8 mouse cellular contexts compared by ENCODE assay signal in genomic region chr7:19361720-19362119, GRCm38 (mm10). TPM values are rescaled to one million over a fixed set of nuclear protein-coding genes. Genes with fewer than 3 reads are reported as not detected.
DNase-seq lines count a peak whose midpoint lies in the region; ATAC-seq lines count a peak whose summit lies in the region.

No protein-coding gene starts in this region.

- ATAC-seq in inflammation-experienced regulatory T-cells, adult 6 months = peak; percentile 29

- H3K9me3 ChIP-seq in limb, embryonic 10.5 days (replicated peaks) = no peaks in the 10 kb centered on the region
- H3K9me3 ChIP-seq in midbrain, embryonic 10.5 days (replicated peaks) = no peaks in the 10 kb centered on the region

- peak; percentile 79 for DNase-seq in layer of hippocampus, adult 11-12 months (ENCODE audit: low spot score)
- DNase-seq in layer of hippocampus, adult 9-10 months (ENCODE audit: low spot score) = no peak
- peak; percentile 59 to 80 for DNase-seq in cerebellum, postnatal 25 days
- DNase-seq in gastrocnemius, postnatal 25 days = peak; percentile 63
- DNase-seq in limb, embryonic 10.5 days (ENCODE audit: low spot score) = peak; percentile 81
- DNase-seq in midbrain, embryonic 10.5 days (ENCODE audit: low spot score) = peak; percentile 74
- peak; percentile 68 to 84 for DNase-seq in spleen, postnatal 14 days (ENCODE audit: low spot score in 2 of 2)

- WGBS in limb, embryonic 10.5 days = 13% methylated on average over 16 of the region's 16 CpGs
- 15% methylated on average over 16 of the region's 16 CpGs for WGBS in midbrain, embryonic 10.5 days

- peaks cover 26% of the 10 kb centered on the region for H3K27me3 ChIP-seq in limb, embryonic 10.5 days (ENCODE audit: low read depth, poor library complexity, severe bottlenecking)
- peaks cover 21% of the 10 kb centered on the region; the same call in 1 of the 2 replicates for H3K27me3 ChIP-seq in midbrain, embryonic 10.5 days (ENCODE audit: low read depth, poor library complexity, severe bottlenecking)

- H3K27ac ChIP-seq in limb, embryonic 10.5 days = no peak overlapping the region
- peak overlapping the region; percentile 77; the same call in 1 of the 2 replicates for H3K27ac ChIP-seq in midbrain, embryonic 10.5 days (replicated peaks)

- peaks cover 16% of the 10 kb centered on the region for H3K36me3 ChIP-seq in limb, embryonic 10.5 days
- peaks cover 14% of the 10 kb centered on the region for H3K36me3 ChIP-seq in midbrain, embryonic 10.5 days

- H3K4me1 ChIP-seq in limb, embryonic 10.5 days = peaks cover 37% of the 10 kb centered on the region
- peaks cover 62% of the 10 kb centered on the region for H3K4me1 ChIP-seq in midbrain, embryonic 10.5 days

- H3K4me3 ChIP-seq in limb, embryonic 10.5 days = peak overlapping the region; percentile 87
- peak overlapping the region; percentile 87 for H3K4me3 ChIP-seq in midbrain, embryonic 10.5 days

RNA-seq across cellular contexts. Expression of gene Ppp1r13l, which starts 2.2 kb away (rescaled TPM):
- 1 to 10 TPM; 2.6 TPM for total RNA-seq in gastrocnemius, postnatal 25 days (2021)
- not detected for polyA plus RNA-seq in inflammation-experienced regulatory T-cells, adult 6 months (2017; shearing (Covaris generic))
- polyA plus RNA-seq in limb, embryonic 10.5 days (2016; fragmentation: Nextera tagmentation; extraction: Ambion mirVana) = 6.5 and 7.0 TPM in 2 replicates
- polyA plus RNA-seq in midbrain, embryonic 10.5 days (2016; fragmentation: Nextera tagmentation; extraction: Ambion mirVana) = 4.9 and 6.0 TPM in 2 replicates

RNA-seq across cellular contexts. Expression of gene Cd3eap, which starts 2.4 kb away (rescaled TPM):
- total RNA-seq in gastrocnemius, postnatal 25 days (2021) = 10 to 100 TPM in 1 of 2 experiments, 1 to 10 TPM in 1; 8.5 to 10.1 TPM
- polyA plus RNA-seq in inflammation-experienced regulatory T-cells, adult 6 months (2017; shearing (Covaris generic)) = 10 to 100 TPM in 2 of 3 experiments, 1 to 10 TPM in 1; 8.9 to 22.4 (median 17.6) TPM
- 28.3 and 31.4 TPM in 2 replicates for polyA plus RNA-seq in limb, embryonic 10.5 days (2016; fragmentation: Nextera tagmentation; extraction: Ambion mirVana)
- polyA plus RNA-seq in midbrain, embryonic 10.5 days (2016; fragmentation: Nextera tagmentation; extraction: Ambion mirVana) = 23.2 and 24.7 TPM in 2 replicates

RNA-seq across cellular contexts. Expression of gene Ercc1, which starts 17.1 kb away (rescaled TPM):
- 10 to 100 TPM; 21.5 to 25.4 TPM for total RNA-seq in gastrocnemius, postnatal 25 days (2021)
- 10 to 100 TPM; 51.1 to 68.7 (median 55.2) TPM for polyA plus RNA-seq in inflammation-experienced regulatory T-cells, adult 6 months (2017; shearing (Covaris generic))
- polyA plus RNA-seq in limb, embryonic 10.5 days (2016; fragmentation: Nextera tagmentation; extraction: Ambion mirVana) = 97.8 and 101 TPM in 2 replicates
- 117 and 118 TPM in 2 replicates for polyA plus RNA-seq in midbrain, embryonic 10.5 days (2016; fragmentation: Nextera tagmentation; extraction: Ambion mirVana)

RNA-seq across cellular contexts. Expression of gene Ercc2, which starts 20.1 kb away (rescaled TPM):
- total RNA-seq in gastrocnemius, postnatal 25 days (2021) = 1 to 10 TPM; 7.8 to 8.8 TPM
- 10 to 100 TPM in 2 of 3 experiments, 1 to 10 TPM in 1; 7.8 to 10.9 (median 10.8) TPM for polyA plus RNA-seq in inflammation-experienced regulatory T-cells, adult 6 months (2017; shearing (Covaris generic))
- 25.6 and 26.6 TPM in 2 replicates for polyA plus RNA-seq in limb, embryonic 10.5 days (2016; fragmentation: Nextera tagmentation; extraction: Ambion mirVana)
- polyA plus RNA-seq in midbrain, embryonic 10.5 days (2016; fragmentation: Nextera tagmentation; extraction: Ambion mirVana) = 27.7 and 31.8 TPM in 2 replicates

RNA-seq across cellular contexts. Expression of gene Klc3, which starts 42.2 kb away (rescaled TPM):
- under 1 TPM in 1 of 2 experiments, not detected in 1; 0.43 TPM for total RNA-seq in gastrocnemius, postnatal 25 days (2021)
- 1 to 10 TPM; 1.5 to 4.8 (median 2.7) TPM for polyA plus RNA-seq in inflammation-experienced regulatory T-cells, adult 6 months (2017; shearing (Covaris generic))
- polyA plus RNA-seq in limb, embryonic 10.5 days (2016; fragmentation: Nextera tagmentation; extraction: Ambion mirVana) = 3.3 and 4.4 TPM in 2 replicates
- 2.3 and 3.0 TPM in 2 replicates for polyA plus RNA-seq in midbrain, embryonic 10.5 days (2016; fragmentation: Nextera tagmentation; extraction: Ambion mirVana)
